Mouse (Mus musculus) c-Kit-positive CD71-positive TER-119-negative erythroid progenitor cells, embryonic 14.5 days (primary cell): Measurements from ENCODE around the gene Apeh.
"Not testable (repeated sequence)": the region's sequence is repeated elsewhere in the genome, so short reads cannot be mapped to it uniquely, and the experiment has no call there.

Experiments used
- DNase-seq: peaks from one replicate; pipeline ENCODE4 v3.0.0-alpha.2; 2013; ENCODE audit warnings: low read depth

Gene Apeh

GRCm38 (mm10) chr9:108094184-108094941 is at the start of gene Apeh:
TSS of gene Apeh (minus strand) at chr9:108094606.
- DNase-seq: peak; percentile 96

DNA sequence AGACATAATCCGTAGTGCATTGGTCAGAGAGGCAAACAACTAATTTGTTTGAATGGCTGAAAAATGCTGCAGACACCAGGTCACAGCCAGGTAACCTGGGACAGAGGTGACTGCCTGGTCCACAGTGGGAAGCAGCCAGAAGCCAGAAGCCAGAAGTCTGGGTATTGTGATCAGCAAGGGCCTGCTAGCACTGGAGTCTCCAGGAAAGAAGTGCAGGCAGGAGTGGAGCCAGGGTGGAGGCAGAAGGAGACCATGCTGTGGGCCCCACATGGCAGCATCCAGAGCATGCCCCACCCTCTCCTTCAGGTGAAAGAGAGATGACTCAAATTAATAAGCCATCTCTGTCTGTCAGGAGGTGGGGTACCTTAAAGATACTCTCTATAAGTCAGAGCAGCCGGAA is 49.1 kb upstream of the Apeh start:
- no peak for DNase-seq

GRCm38 (mm10) chr9:108141387-108141786 is 47.0 kb upstream of the Apeh start:
- DNase-seq: no peak

GRCm38 (mm10) chr9:108139963-108140695 is 45.7 kb upstream of the Apeh start:
- no peak for DNase-seq

DNA sequence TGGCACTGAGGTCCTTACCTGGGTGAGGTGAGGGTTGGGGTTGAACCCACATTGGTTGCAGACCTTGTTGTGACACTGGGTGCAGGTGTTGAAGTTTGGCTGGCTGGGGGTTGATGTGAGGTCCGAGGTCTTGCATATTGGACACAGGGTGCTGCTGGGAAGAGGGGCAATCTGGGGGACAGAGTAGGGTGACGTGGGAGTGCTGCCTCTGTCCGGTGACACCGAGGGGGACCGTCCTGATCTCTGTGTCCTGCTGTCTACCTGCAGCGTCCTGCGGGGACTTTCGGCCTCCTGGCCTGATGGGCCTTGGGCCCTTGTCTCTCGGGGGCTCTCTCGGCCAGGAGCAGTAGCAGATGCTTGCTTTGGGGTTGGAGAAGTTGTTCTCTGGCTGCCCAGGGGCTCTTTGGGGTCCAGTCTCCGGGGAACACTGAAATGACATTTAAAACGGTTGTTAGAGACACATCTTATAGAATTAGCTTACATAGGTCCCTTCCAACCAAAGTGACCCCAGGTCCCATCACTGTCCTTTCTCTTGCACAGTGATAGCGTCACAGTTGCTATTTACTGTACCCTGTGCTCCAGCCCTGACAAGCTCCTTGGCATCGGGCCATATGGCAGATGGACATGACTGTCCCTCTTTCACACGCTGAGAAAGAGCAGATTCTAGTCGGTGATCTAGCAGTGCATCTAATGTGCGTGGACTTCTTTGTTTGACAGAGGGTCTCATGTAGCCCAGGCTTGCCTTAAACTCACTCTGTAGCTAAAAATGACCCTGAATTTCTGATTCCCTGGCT is 45.0 kb upstream of the Apeh start:
- DNase-seq: no peak

GRCm38 (mm10) chr9:108138118-108138517 is 43.7 kb upstream of the Apeh start:
- DNase-seq: no peak

GRCm38 (mm10) chr9:108137523-108137922 is 43.1 kb upstream of the Apeh start:
- DNase-seq: no peak

DNA sequence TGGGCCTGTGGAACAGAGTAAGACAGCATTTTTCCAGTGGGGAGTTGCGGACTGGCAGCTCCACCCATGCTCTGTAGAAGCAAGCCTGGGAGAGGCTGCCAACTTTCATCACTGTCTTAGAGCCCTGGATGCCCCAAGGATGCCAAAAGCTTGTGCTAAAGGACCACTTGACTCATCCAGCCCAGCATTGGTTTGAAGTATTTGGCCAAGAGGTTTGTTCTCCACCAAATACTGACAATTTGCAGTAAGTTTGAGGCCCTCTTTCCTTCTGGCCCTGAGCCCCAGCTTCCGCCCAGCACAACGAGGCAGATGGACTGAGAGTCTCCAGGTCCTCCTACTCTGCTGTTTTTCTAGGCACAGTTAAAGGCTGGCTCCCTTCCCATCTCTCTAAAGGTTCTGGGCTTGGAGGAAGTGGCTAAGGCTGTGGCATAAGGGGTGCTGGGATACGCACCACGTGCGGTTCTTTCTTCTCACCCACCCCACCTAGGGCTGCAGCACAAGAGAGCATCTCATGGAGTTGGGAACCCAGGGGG is 42.6 kb upstream of the Apeh start:
- no peak for DNase-seq

DNA sequence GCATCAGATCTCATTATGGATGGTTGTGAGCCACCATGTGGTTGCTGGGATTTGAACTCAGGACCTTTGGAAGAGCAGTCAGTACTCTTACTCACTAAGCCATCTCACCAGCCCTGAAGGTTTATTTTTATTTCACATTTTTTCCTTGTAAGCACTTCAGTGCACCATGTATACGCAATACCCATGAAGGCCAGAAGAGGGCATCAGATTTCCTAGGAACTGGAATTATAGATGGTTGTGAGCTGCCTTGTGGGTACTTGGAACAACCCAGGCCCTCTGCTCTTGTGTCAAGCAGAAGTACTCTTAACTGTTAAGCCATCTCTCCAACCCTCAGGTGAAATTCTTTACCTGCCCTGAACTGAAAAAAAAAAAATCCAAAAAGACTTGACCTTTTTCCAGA is 41.8 kb upstream of the Apeh start:
- DNase-seq: peak; percentile 31

- DNase-seq: not testable (repeated sequence)
Observed at GRCm38 (mm10) chr9:108135679-108136078, 41.3 kb upstream of the Apeh start.

DNA sequence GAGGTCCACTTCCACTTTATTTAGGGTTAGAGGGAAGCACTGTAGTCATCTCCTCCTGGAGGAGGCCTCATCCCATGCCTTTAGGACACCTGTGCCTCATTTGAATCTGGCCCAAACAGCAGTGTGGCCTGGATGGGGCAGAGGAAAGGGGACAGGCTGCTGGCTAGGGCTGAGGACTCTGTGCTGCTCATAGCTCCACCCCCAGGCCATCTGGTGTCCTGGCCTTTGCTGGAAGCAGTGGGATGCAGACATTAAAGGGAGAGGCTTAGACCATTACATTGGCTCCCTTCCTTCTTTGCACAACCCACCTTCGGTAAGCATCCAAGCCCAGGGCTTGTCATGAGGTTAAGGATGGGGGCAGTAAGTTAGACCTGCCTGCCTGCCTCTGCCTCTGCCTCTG is 39.1 kb upstream of the Apeh start:
- DNase-seq: no peak

DNA sequence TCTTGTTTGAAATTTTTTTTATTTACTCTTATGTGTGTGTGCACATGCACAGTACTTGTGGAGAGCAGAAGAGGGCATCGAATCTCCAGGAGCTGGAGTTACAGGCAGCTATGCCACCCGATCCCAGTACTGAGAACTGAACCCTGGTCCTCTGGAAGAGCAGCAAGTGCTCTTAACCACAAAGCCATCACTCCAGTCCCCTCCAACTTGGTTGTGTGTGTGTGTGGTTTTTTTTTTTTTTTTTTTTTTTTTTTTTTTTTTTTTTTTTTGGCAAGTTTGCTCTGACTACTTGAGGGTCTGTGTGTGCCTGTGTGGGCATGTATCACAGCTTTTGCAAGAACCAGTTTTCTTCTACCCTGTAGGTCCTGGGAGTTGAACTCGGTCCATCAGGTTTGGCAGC is 38.0 kb upstream of the Apeh start:
- DNase-seq: no peak

DNA sequence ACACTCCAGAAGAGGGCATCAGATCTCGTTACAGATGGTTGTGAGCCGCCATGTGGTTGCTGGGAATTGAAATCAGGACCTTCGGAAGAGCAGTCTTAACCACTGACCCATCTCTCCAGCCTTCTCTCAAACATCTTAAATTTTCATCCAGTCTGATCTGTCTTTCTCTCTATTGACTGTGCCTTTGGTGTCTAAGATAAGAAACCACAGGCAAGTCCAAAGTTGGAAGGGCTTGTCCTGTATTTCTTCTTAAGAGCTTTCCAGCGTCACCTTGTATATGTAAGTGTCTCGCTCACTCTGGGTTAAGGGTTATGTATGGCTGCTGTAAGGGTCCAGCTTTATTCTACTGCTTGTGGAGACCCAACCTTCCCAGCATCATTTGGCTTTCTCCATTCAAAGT is 37.1 kb upstream of the Apeh start:
- no peak for DNase-seq

- DNase-seq: no peak
Observed at GRCm38 (mm10) chr9:108129042-108129948, 34.9 kb upstream of the Apeh start.

DNA sequence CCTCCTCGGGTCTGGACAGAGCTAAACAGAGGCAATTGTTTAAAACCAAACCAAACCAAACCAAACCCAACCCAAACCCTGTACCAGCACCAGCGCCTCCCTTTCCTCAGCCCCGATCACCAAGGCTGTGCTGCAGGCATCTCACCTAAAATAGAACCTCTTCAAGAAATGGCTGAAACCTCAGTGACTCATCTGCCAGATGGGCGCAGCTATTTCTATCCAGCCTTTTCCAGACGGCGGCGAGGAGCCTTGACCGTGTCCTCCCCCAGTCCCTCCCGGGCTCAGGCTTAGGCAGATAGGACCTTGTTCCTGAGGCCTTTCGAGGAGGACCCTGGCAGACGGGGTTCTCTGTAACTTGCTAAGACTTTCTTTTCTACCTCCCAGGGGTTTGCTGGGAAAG is 33.8 kb upstream of the Apeh start:
- no peak for DNase-seq

- no peak for DNase-seq
Observed at GRCm38 (mm10) chr9:108126436-108127180, 32.2 kb upstream of the Apeh start.

DNA sequence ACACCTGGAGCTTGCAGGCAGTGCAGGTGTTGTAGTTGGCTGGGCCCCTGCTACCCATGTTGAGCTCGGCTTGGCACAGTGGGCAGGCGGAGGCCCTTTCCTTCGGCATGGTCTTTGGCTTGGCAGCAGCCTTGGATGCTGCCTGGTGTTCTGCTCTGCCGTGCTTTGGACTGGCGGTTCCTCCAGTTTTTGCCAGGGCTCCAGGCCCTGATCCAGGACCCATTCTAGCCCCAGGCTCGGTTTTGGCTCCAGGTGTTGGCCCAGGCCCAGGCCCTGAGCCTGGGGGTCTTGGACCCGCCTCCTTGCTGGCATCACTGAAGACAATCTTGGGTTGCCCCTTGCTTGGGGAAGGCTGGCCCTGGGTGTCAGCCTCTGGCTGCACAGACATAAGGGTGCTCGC is 31.3 kb upstream of the Apeh start:
- DNase-seq: no peak

DNA sequence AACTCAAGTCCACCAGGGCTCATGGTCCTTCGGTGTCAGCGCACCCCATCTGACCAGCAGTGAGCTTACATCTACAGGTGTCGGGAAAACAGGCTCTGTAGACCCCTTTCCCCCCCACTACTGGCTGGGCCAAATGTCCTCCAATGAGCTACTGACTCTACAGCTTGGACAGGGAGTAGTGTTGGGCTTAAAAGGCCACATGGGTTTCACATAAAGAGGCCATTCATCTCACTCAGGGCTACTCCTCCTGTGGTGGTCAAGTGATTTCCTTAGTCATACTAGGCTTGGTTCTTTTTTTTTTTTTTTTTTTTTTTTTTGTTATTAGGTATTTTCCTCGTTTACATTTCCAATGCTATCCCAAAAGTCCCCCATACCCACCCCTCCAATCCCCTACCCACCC is 29.5 kb upstream of the Apeh start:
- DNase-seq: no peak

DNA sequence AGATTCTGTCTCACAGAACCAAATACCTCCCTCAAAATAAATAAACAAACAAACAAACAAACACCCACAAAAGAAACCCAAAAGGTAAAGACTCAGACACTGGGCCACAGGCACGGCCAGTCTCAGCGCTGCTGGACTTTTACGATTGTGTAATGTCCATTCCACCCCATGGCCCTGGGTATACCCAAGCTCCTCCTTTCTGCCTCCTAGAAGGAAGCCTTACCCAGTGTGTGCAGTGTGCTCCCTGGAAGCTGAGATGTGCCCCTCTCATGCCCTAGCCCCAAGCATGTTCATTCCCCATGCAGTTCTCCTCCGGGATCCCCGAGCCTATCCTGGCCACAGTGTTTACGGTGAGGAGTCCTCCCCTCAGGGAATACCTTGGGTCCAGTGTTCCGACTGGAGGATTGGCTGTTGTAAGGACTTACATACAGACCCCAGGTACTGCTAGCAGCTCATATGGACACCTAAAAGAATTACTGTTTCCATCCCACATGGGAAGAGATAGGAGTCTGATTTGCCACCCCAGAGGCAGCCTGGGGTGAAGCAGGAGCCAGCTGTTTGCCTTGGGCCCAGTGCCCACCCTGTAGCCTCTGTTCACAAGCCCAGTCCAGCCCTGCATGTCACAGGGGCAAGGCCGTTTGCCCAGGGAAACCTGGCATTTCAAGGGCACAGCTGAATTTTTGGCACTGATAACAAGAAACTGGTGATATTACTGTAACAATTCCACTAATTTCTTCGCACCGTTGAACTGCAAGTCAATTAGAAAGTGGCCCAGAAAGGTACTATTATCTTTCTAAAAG is 27.0 kb upstream of the Apeh start:
- DNase-seq: no peak

DNA sequence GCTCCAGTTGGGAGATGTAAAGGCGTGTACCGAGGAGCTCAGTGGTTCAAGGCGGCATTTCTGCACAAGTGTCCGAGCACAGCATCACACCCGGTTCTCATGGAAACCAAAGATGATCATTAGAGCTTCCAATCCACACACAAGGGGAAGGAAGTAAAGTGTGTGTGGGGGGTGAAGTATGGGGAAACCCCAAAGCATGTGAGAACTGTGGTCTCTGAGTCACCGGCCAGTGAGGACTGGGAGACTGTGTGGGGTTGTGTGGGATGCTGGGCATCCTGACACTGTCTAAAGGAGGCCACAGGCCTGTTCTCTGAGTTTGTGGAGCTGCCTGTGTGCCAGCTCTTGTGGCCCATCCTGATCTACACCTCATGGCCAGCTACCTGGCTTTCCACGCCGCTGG is 26.3 kb upstream of the Apeh start:
- DNase-seq: no peak
